Mouse (Mus musculus) embryonic facial prominence, embryonic 15.5 days (tissue): ENCODE data around the gene Olfr1322. TPM values are rescaled to one million over a fixed set of nuclear protein-coding genes. Genes with fewer than 3 reads are reported as not detected.

Experiments used
- ATAC-seq: fragments of 200-750 bp; cut with Nextera tagmentation; 2 replicates; pipeline ENCODE4 v1.8.0; 2017; ENCODE audit warnings: low read depth, moderate TSS enrichment; ENCODE audit not compliant: insufficient number of reproducible peaks, low FRiP score, low TSS enrichment
- H3K27ac ChIP-seq: fragments of 300-500 bp; sonication (generic); replicated peaks from 2 replicates; pipeline ENCODE4 v1.5.1; 2015; ENCODE audit warnings: mild to moderate bottlenecking, inconsistent platforms
- H3K27me3 ChIP-seq: fragments of 300-500 bp; sonication (generic); 2 replicates; pipeline ENCODE4 v1.6.1; 2015; ENCODE audit warnings: inconsistent platforms
- H3K36me3 ChIP-seq: fragments of 300-500 bp; sonication (generic); 2 replicates; pipeline ENCODE4 v1.6.1; 2015; ENCODE audit warnings: mild to moderate bottlenecking, inconsistent platforms
- H3K4me1 ChIP-seq: fragments of 300-500 bp; sonication (generic); 2 replicates; pipeline ENCODE4 v1.6.1; 2015; ENCODE audit warnings: inconsistent platforms
- H3K4me2 ChIP-seq: fragments of 300-500 bp; sonication (generic); replicated peaks from 2 replicates; pipeline ENCODE4 v1.6.1; 2015; ENCODE audit warnings: mild to moderate bottlenecking, inconsistent platforms
- H3K4me3 ChIP-seq: fragments of 300-500 bp; sonication (generic); replicated peaks from 2 replicates; pipeline ENCODE4 v1.5.1; 2015; ENCODE audit warnings: mild to moderate bottlenecking, inconsistent platforms
- H3K9ac ChIP-seq: fragments of 300-500 bp; sonication (generic); 2 replicates; pipeline ENCODE4 v1.6.1; 2015; ENCODE audit warnings: inconsistent platforms
- H3K9me3 ChIP-seq: fragments of 300-500 bp; sonication (generic); replicated peaks from 2 replicates; pipeline ENCODE4 v1.6.1; 2016; ENCODE audit warnings: inconsistent platforms
- WGBS: fragments of 180-500 bp; shearing (Covaris S2); methylation state at CpG from one replicate; pipeline ENCODE4 v1.1.7; 2015; 5-methylcytosine and 5-hydroxymethylcytosine counted together
- polyA plus RNA-seq: library from polyadenylated mRNA; unstranded; fragments of >200 nt; fragmentation: Nextera tagmentation; extraction: Ambion mirVana; gene quantifications from 2 replicates; pipeline ENCODE4 v1.2.1, GENCODE M21; 2015

The Olfr1322 gene
- polyA plus RNA-seq, result not detected in 2 replicates

- H3K4me2 ChIP-seq, result no peak within 1 kb of the TSS
- no peaks in the 10 kb centered on the region for H3K9me3 ChIP-seq
- WGBS, result 63% methylated on average over 2 of the region's 2 CpGs
- H3K27me3 ChIP-seq, result no peaks in the 10 kb centered on the region
- H3K4me1 ChIP-seq, result no peaks in the 10 kb centered on the region
- no peaks in the 10 kb centered on the region for H3K36me3 ChIP-seq
- no peak within 1 kb of the TSS for H3K4me3 ChIP-seq
- no peak within 1 kb of the TSS for H3K9ac ChIP-seq
- no peak within 1 kb of the TSS for H3K27ac ChIP-seq
- ATAC-seq, result no peak
Measured at GRCm38 (mm10) chrX:49891383-49891782, at the start of gene Olfr1322. Gene Olfr1322 (minus strand): TSS chrX:49891483.

GRCm38 (mm10) chrX:49877651-49878349 is 13.5 kb downstream of the Olfr1322 start:
- WGBS, result 77% methylated on average over 4 of the region's 4 CpGs
- no peak overlapping the region for H3K4me2 ChIP-seq
- no peaks in the 10 kb centered on the region for H3K4me1 ChIP-seq
- no peaks in the 10 kb centered on the region for H3K36me3 ChIP-seq
- no peak for ATAC-seq
- no peaks in the 10 kb centered on the region for H3K9me3 ChIP-seq
- no peaks in the 10 kb centered on the region for H3K27me3 ChIP-seq
- H3K27ac ChIP-seq, result no peak overlapping the region
- H3K9ac ChIP-seq, result no peak overlapping the region
- no peak overlapping the region for H3K4me3 ChIP-seq

Other genes with a start within 250 kb of the Olfr1322 start
- gene Olfr1320, start 219.2 kb downstream of the Olfr1322 start, polyA plus RNA-seq, result 0.12 TPM in 1 of 2 replicates, not detected in the other
- gene Olfr1321, start 156.4 kb downstream of the Olfr1322 start, polyA plus RNA-seq, result 0.19 TPM in 1 of 2 replicates, not detected in the other
- 4.3 and 4.5 TPM in 2 replicates for gene Igsf1, start 93.7 kb downstream of the Olfr1322 start, polyA plus RNA-seq
- 0.12 TPM in 1 of 2 replicates, not detected in the other for gene Olfr1323, start 127.9 kb upstream of the Olfr1322 start, polyA plus RNA-seq